Mouse (Mus musculus) MEL (cell line): ENCODE results near the gene Plekha7.

ENCODE experiments used
- CHD1 ChIP-seq: IDR thresholded peaks from 2 replicates; pipeline ENCODE4 v1.6.1; 2012; ENCODE audit warnings: low read depth, mild to moderate bottlenecking, inconsistent platforms, low read length, improper control_type of control experiment
- CTCF ChIP-seq, 3 experiments: IDR thresholded peaks in 2 of 3; conservative IDR thresholded peaks in 1 of 3; 2 replicates each; pipeline ENCODE4 v1.5.1; 2011 to 2012; ENCODE audit warnings: low read length in 3 of 3, low read depth in 2 of 3, mild to moderate bottlenecking in 2 of 3, improper control_type of control experiment in 1 of 3, inconsistent platforms in 1 of 3, mixed read lengths in 1 of 3, moderate library complexity in 1 of 3; ENCODE audit not compliant: control insufficient read depth in 1 of 3, insufficient read depth in 1 of 3, poor library complexity in 1 of 3, severe bottlenecking in 1 of 3
- ELF1 ChIP-seq: IDR thresholded peaks from 2 replicates; pipeline ENCODE4 v1.6.1; 2014; ENCODE audit warnings: low read depth, mild to moderate bottlenecking, inconsistent platforms, low read length, improper control_type of control experiment, moderate library complexity
- JUND ChIP-seq: IDR thresholded peaks from 2 replicates; pipeline ENCODE4 v1.6.1; 2011; ENCODE audit warnings: low read depth, mild to moderate bottlenecking, improper control_type of control experiment, low read length
- KAT2A ChIP-seq: conservative IDR thresholded peaks from 2 replicates; pipeline ENCODE4 v1.6.1; 2012; ENCODE audit warnings: low read depth, low read length, improper control_type of control experiment, inconsistent platforms
- MEF2A ChIP-seq: IDR thresholded peaks from 2 replicates; pipeline ENCODE4 v1.6.1; 2014; ENCODE audit warnings: low read depth, mild to moderate bottlenecking, inconsistent platforms, low read length, improper control_type of control experiment; ENCODE audit not compliant: poor library complexity, insufficient replicate concordance, severe bottlenecking; ENCODE audit errors: extremely low read depth
- NRF1 ChIP-seq: IDR thresholded peaks from 2 replicates; pipeline ENCODE4 v1.6.1; 2014; ENCODE audit warnings: low read depth, mild to moderate bottlenecking, inconsistent platforms, low read length, improper control_type of control experiment, moderate library complexity; ENCODE audit not compliant: poor library complexity, insufficient read depth, severe bottlenecking
- POLR2A ChIP-seq, 2 experiments: IDR thresholded peaks; 2 replicates each; pipeline ENCODE4 v1.6.1; 2011 to 2012; ENCODE audit warnings: low read length in 2 of 2, mild to moderate bottlenecking in 2 of 2, control low read depth in 1 of 2, improper control_type of control experiment in 1 of 2, low read depth in 1 of 2, moderate library complexity in 1 of 2; ENCODE audit not compliant: control insufficient read depth in 1 of 2, insufficient read depth in 1 of 2, poor library complexity in 1 of 2
- TBP ChIP-seq: IDR thresholded peaks from 2 replicates; pipeline ENCODE4 v1.8.0; 2011; ENCODE audit warnings: low read depth, low read length, improper control_type of control experiment
- TCF12 ChIP-seq: IDR thresholded peaks from 2 replicates; pipeline ENCODE4 v1.6.1; 2014; ENCODE audit warnings: low read depth, mild to moderate bottlenecking, inconsistent platforms, low read length, improper control_type of control experiment, moderate library complexity
- UBTF ChIP-seq: IDR thresholded peaks from 2 replicates; pipeline ENCODE4 v1.6.1; 2012; ENCODE audit warnings: low read depth, mild to moderate bottlenecking, inconsistent platforms, low read length, improper control_type of control experiment, moderate library complexity, borderline replicate concordance; ENCODE audit not compliant: insufficient read depth
- USF1 ChIP-seq: IDR thresholded peaks from 2 replicates; pipeline ENCODE4 v1.6.1; 2014; ENCODE audit warnings: low read depth, mild to moderate bottlenecking, inconsistent platforms, low read length, improper control_type of control experiment, moderate library complexity
- ZMIZ1 ChIP-seq: IDR thresholded peaks from 2 replicates; pipeline ENCODE4 v1.6.1; 2012; ENCODE audit warnings: low read depth, mild to moderate bottlenecking, inconsistent platforms, low read length, improper control_type of control experiment, moderate library complexity
- ZNF384 ChIP-seq: IDR thresholded peaks from 2 replicates; pipeline ENCODE4 v1.6.1; 2012; ENCODE audit warnings: low read depth, mild to moderate bottlenecking, inconsistent platforms, low read length, improper control_type of control experiment

DNA sequence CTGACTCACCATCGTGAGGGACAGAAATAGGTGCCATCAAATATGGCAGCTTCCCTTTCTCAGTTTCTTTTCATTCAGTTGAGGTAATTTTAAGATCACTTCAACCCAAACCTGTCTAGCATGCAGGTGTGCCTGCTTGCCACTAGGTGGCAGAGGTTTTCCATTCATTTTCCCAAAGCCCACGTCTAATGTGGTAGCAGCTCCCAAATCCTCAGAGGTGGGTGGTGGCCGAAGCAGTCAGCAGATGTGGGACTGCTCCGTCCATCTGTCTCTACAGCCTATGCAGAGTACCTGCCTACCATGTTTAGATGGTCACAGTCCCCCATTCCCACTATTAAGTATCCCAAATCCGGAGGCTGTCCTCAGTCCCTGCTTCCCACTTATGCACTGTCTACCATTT lies 146.6 kb downstream of the Plekha7 start:
- TF ChIP-seq CTCF (IDR thresholded peaks at IDR 0.05 in 2 of 3, conservative IDR thresholded peaks at IDR 0.05 in 1 of 3; ENCODE audit: control insufficient read depth in 1 of 3, insufficient read depth in 1 of 3, low read depth in 2 of 3, low read length in 3 of 3, poor library complexity in 1 of 3, severe bottlenecking in 1 of 3), result peak; percentile 68 to 88 (median 80)
- no peak for TF ChIP-seq TBP
- TF ChIP-seq POLR2A (IDR thresholded peaks at IDR 0.05; ENCODE audit: control insufficient read depth in 1 of 2, insufficient read depth in 1 of 2, low read depth in 1 of 2, low read length in 2 of 2, poor library complexity in 1 of 2), result no peak
- TF ChIP-seq TCF12, result no peak
- TF ChIP-seq KAT2A, result no peak
- no peak for TF ChIP-seq UBTF
- TF ChIP-seq JUND, result no peak
- TF ChIP-seq ZNF384, result no peak
- TF ChIP-seq ZMIZ1, result no peak
- no peak for TF ChIP-seq MEF2A
- no peak for TF ChIP-seq ELF1
- no peak for TF ChIP-seq NRF1
- TF ChIP-seq USF1, result no peak
- no peak for TF ChIP-seq CHD1
